Mouse (Mus musculus) midbrain, embryonic 12.5 days (tissue): ENCODE measurements around the gene Fscn3. TPM values are rescaled to one million over a fixed set of nuclear protein-coding genes. Genes with fewer than 3 reads are reported as not detected.

Experiments
- ATAC-seq: fragments of 200-750 bp; cut with Nextera tagmentation; 2 replicates; pipeline ENCODE4 v1.8.0; 2017; ENCODE audit warnings: low read depth, moderate TSS enrichment, moderate library complexity; ENCODE audit not compliant: low FRiP score
- H3K27ac ChIP-seq: fragments of 300-500 bp; sonication (generic); replicated peaks from 2 replicates; pipeline ENCODE4 v1.5.1; 2016; ENCODE audit warnings: mild to moderate bottlenecking
- H3K27me3 ChIP-seq: fragments of 300-500 bp; sonication (generic); 2 replicates; pipeline ENCODE4 v1.6.1; 2016; ENCODE audit warnings: mild to moderate bottlenecking
- H3K36me3 ChIP-seq: fragments of 300-500 bp; sonication (generic); 2 replicates; pipeline ENCODE4 v1.6.1; 2016
- H3K4me1 ChIP-seq: fragments of 300-500 bp; sonication (generic); 2 replicates; pipeline ENCODE4 v1.6.1; 2016
- H3K4me2 ChIP-seq: fragments of 300-500 bp; sonication (generic); replicated peaks from 2 replicates; pipeline ENCODE4 v1.6.1; 2016; ENCODE audit warnings: mild to moderate bottlenecking, moderate library complexity
- H3K4me3 ChIP-seq: fragments of 300-500 bp; sonication (generic); 2 replicates; pipeline ENCODE4 v1.5.1; 2016; ENCODE audit warnings: mild to moderate bottlenecking
- H3K9ac ChIP-seq: fragments of 300-500 bp; sonication (generic); replicated peaks from 2 replicates; pipeline ENCODE4 v1.6.1; 2016; ENCODE audit warnings: mild to moderate bottlenecking, moderate library complexity
- H3K9me3 ChIP-seq: fragments of 300-500 bp; sonication (generic); 2 replicates; pipeline ENCODE4 v1.6.1; 2016; ENCODE audit warnings: mild to moderate bottlenecking
- WGBS: fragments of 180-500 bp; shearing (Covaris S2); methylation state at CpG from one replicate; pipeline ENCODE4 v1.1.7; 2016; 5-methylcytosine and 5-hydroxymethylcytosine counted together
- polyA plus RNA-seq: library from polyadenylated mRNA; unstranded; fragments of >200 nt; fragmentation: Nextera tagmentation; extraction: Ambion mirVana; gene quantifications from 2 replicates; pipeline ENCODE4 v1.2.1, GENCODE M21; 2016

Fscn3 gene
- polyA plus RNA-seq, 1 experiment from 2014 or later, result not detected

- Histone ChIP-seq H3K4me1 (no peaks in the 10 kb centered on the region), H3K9me3 (no peaks in the 10 kb centered on the region), H3K4me2 (no peak overlapping the region), H3K27me3 (no peaks in the 10 kb centered on the region), H3K27ac (no peak overlapping the region), H3K9ac (no peak overlapping the region), H3K36me3 (no peaks in the 10 kb centered on the region), H3K4me3 (no peak overlapping the region)
- no peak for ATAC-seq
- WGBS, result 84% methylated on average over 9 of the region's 9 CpGs
These were observed 43.9 kb downstream of the Fscn3 start for GRCm38 (mm10) chr6:28471284-28472035.

GRCm38 (mm10) chr6:28474211-28474610, 46.6 kb downstream of the Fscn3 start:
- ATAC-seq, result no peak
- no peaks in the 10 kb centered on the region for H3K36me3 ChIP-seq

GRCm38 (mm10) chr6:28474839-28475238, 47.2 kb downstream of the Fscn3 start, which contains the start of gene Snd1:
Snd1 (plus strand) TSS chr6:28475139.
- Histone ChIP-seq H3K36me3 (no peaks in the 10 kb centered on the region), H3K4me1 (peaks cover 8% of the 10 kb centered on the region; the same call in 1 of the 2 replicates), H3K9ac (no peak within 1 kb of the TSS), H3K4me2 (no peak within 1 kb of the TSS), H3K9me3 (no peaks in the 10 kb centered on the region), H3K27ac (no peak within 1 kb of the TSS), H3K4me3 (no peak within 1 kb of the TSS), H3K27me3 (no peaks in the 10 kb centered on the region)
- no peak for ATAC-seq
- 90% methylated on average over 5 of the region's 5 CpGs for WGBS

More at GRCm38 (mm10) chr6:28474211-28474610, 46.6 kb downstream of the Fscn3 start:
- no peak overlapping the region for H3K4me2 ChIP-seq
- H3K27me3 ChIP-seq, result no peaks in the 10 kb centered on the region
- H3K9ac ChIP-seq, result no peak overlapping the region
- H3K9me3 ChIP-seq, result no peaks in the 10 kb centered on the region
- WGBS, result 93% methylated on average over 4 of the region's 4 CpGs
- no peak overlapping the region for H3K27ac ChIP-seq
- H3K4me1 ChIP-seq, result peaks cover 5% of the 10 kb centered on the region; the same call in 1 of the 2 replicates
- H3K4me3 ChIP-seq, result no peak overlapping the region

GRCm38 (mm10) chr6:28479865-28480751, 52.5 kb downstream of the Fscn3 start:
- H3K9me3 ChIP-seq, result no peaks in the 10 kb centered on the region
- ATAC-seq, result peak; percentile 98
- under 1% methylated on average over 68 of the region's 68 CpGs for WGBS

GRCm38 (mm10) chr6:28480752-28481492, 53.3 kb downstream of the Fscn3 start:
- peak overlapping the region; percentile 69 for H3K4me2 ChIP-seq
- 8% methylated on average over 21 of the region's 21 CpGs for WGBS
- H3K36me3 ChIP-seq, result no peaks in the 10 kb centered on the region
- H3K9me3 ChIP-seq, result no peaks in the 10 kb centered on the region
- H3K9ac ChIP-seq, result peak overlapping the region; percentile 79
- H3K4me3 ChIP-seq, result peak overlapping the region; percentile 84
- H3K27ac ChIP-seq, result 0 out of 2 replicates have a peak overlapping the region, but pooled peaks have one; percentile 79
- no peaks in the 10 kb centered on the region for H3K27me3 ChIP-seq
- no peak for ATAC-seq
- peaks cover 28% of the 10 kb centered on the region for H3K4me1 ChIP-seq

More at GRCm38 (mm10) chr6:28479865-28480751, 52.5 kb downstream of the Fscn3 start:
- Histone ChIP-seq H3K27me3 (no peaks in the 10 kb centered on the region), H3K4me2 (peak overlapping the region; percentile 71), H3K36me3 (no peaks in the 10 kb centered on the region), H3K27ac (peak overlapping the region; percentile 79), H3K4me3 (peak overlapping the region; percentile 84), H3K9ac (peak overlapping the region; percentile 79), H3K4me1 (peaks cover 28% of the 10 kb centered on the region)

GRCm38 (mm10) chr6:28482711-28483315, 55.2 kb downstream of the Fscn3 start:
- ATAC-seq, result no peak
- Histone ChIP-seq H3K36me3 (0 out of 2 replicates have a peak, but pooled peaks cover 3% of the 10 kb centered on the region), H3K27ac (no peak overlapping the region), H3K27me3 (no peaks in the 10 kb centered on the region), H3K4me2 (no peak overlapping the region), H3K4me3 (no peak overlapping the region), H3K4me1 (peaks cover 28% of the 10 kb centered on the region), H3K9ac (0 out of 2 replicates have a peak overlapping the region, but pooled peaks have one; percentile 11), H3K9me3 (no peaks in the 10 kb centered on the region)
- 94% methylated on average over 4 of the region's 4 CpGs for WGBS

- H3K4me3 ChIP-seq, result no peak overlapping the region
- 96% methylated on average over 2 of the region's 2 CpGs for WGBS
- H3K4me2 ChIP-seq, result no peak overlapping the region
- peaks cover 18% of the 10 kb centered on the region for H3K4me1 ChIP-seq
- 0 out of 2 replicates have a peak, but pooled peaks cover 6% of the 10 kb centered on the region for H3K36me3 ChIP-seq
- H3K9ac ChIP-seq, result no peak overlapping the region
- H3K27me3 ChIP-seq, result no peaks in the 10 kb centered on the region
- no peaks in the 10 kb centered on the region for H3K9me3 ChIP-seq
- no peak for ATAC-seq
- no peak overlapping the region for H3K27ac ChIP-seq
These were observed 58.4 kb downstream of the Fscn3 start for GRCm38 (mm10) chr6:28486008-28486407.

GRCm38 (mm10) chr6:28486471-28486870, 58.9 kb downstream of the Fscn3 start:
- no peak overlapping the region for H3K9ac ChIP-seq
- no peaks in the 10 kb centered on the region for H3K27me3 ChIP-seq
- peaks cover 13% of the 10 kb centered on the region for H3K4me1 ChIP-seq
- H3K36me3 ChIP-seq, result 0 out of 2 replicates have a peak, but pooled peaks cover 6% of the 10 kb centered on the region
- H3K4me3 ChIP-seq, result no peak overlapping the region
- H3K27ac ChIP-seq, result no peak overlapping the region
- H3K9me3 ChIP-seq, result no peaks in the 10 kb centered on the region
- WGBS, result 83% methylated on average over 2 of the region's 2 CpGs
- no peak overlapping the region for H3K4me2 ChIP-seq
- ATAC-seq, result no peak

- Histone ChIP-seq H3K4me2 (no peak overlapping the region), H3K9ac (no peak overlapping the region), H3K9me3 (no peaks in the 10 kb centered on the region), H3K4me1 (peaks cover 9% of the 10 kb centered on the region; the same call in 1 of the 2 replicates), H3K4me3 (no peak overlapping the region), H3K36me3 (0 out of 2 replicates have a peak, but pooled peaks cover 6% of the 10 kb centered on the region), H3K27ac (no peak overlapping the region), H3K27me3 (no peaks in the 10 kb centered on the region)
- no peak for ATAC-seq
- 93% methylated on average over 7 of the region's 7 CpGs for WGBS
These were observed 59.3 kb downstream of the Fscn3 start for GRCm38 (mm10) chr6:28486905-28487304.
